Mouse (Mus musculus) embryonic facial prominence, embryonic 12.5 days (tissue): ENCODE measurements around the gene Dtx1. TPM values are rescaled to one million over a fixed set of nuclear protein-coding genes. Genes with fewer than 3 reads are reported as not detected.

Experiments used
- ATAC-seq: fragments of 200-750 bp; cut with Nextera tagmentation; 2 replicates; pipeline ENCODE4 v1.8.0; 2017; ENCODE audit not compliant: insufficient number of reproducible peaks, insufficient read depth, low FRiP score, low TSS enrichment
- H3K27ac ChIP-seq: fragments of 300-500 bp; sonication (generic); 2 replicates; pipeline ENCODE4 v1.5.1; 2016; ENCODE audit warnings: mild to moderate bottlenecking
- H3K27me3 ChIP-seq: fragments of 300-500 bp; sonication (generic); 2 replicates; pipeline ENCODE4 v1.6.1; 2016; ENCODE audit warnings: mild to moderate bottlenecking, moderate library complexity
- H3K36me3 ChIP-seq: fragments of 300-500 bp; sonication (generic); 2 replicates; pipeline ENCODE4 v1.6.1; 2016; ENCODE audit warnings: mild to moderate bottlenecking
- H3K4me1 ChIP-seq: fragments of 300-500 bp; sonication (generic); 2 replicates; pipeline ENCODE4 v1.6.1; 2016
- H3K4me2 ChIP-seq: fragments of 300-500 bp; sonication (generic); replicated peaks from 2 replicates; pipeline ENCODE4 v1.6.1; 2016; ENCODE audit warnings: mild to moderate bottlenecking, moderate library complexity
- H3K4me3 ChIP-seq: fragments of 300-500 bp; sonication (generic); 2 replicates; pipeline ENCODE4 v1.5.1; 2016; ENCODE audit warnings: mild to moderate bottlenecking
- H3K9ac ChIP-seq: fragments of 300-500 bp; sonication (generic); 2 replicates; pipeline ENCODE4 v1.6.1; 2016; ENCODE audit warnings: mild to moderate bottlenecking, moderate library complexity
- H3K9me3 ChIP-seq: fragments of 300-500 bp; sonication (generic); 2 replicates; pipeline ENCODE4 v1.6.1; 2016; ENCODE audit warnings: mild to moderate bottlenecking, moderate library complexity
- WGBS: fragments of 180-500 bp; shearing (Covaris S2); methylation state at CpG from one replicate; pipeline ENCODE4 v1.1.7; 2016; 5-methylcytosine and 5-hydroxymethylcytosine counted together
- polyA plus RNA-seq: library from polyadenylated mRNA; unstranded; fragments of >200 nt; fragmentation: Nextera tagmentation; extraction: Ambion mirVana; gene quantifications from 2 replicates; pipeline ENCODE4 v1.2.1, GENCODE M21; 2016

Dtx1 gene
- polyA plus RNA-seq, 1 experiment from 2014 or later, result 8.9 TPM

- H3K27ac ChIP-seq, result no peak overlapping the region
- no peak for ATAC-seq
- H3K4me3 ChIP-seq, result no peak overlapping the region
- H3K4me2 ChIP-seq, result no peak overlapping the region
- H3K4me1 ChIP-seq, result no peaks in the 10 kb centered on the region
- H3K9ac ChIP-seq, result no peak overlapping the region
- no peaks in the 10 kb centered on the region for H3K36me3 ChIP-seq
- 12% methylated on average over 12 of the region's 12 CpGs for WGBS
- peaks cover 6% of the 10 kb centered on the region for H3K27me3 ChIP-seq
- H3K9me3 ChIP-seq, result no peaks in the 10 kb centered on the region
Observed at GRCm38 (mm10) chr5:120673626-120674025, 38.1 kb downstream of the Dtx1 start.

GRCm38 (mm10) chr5:120671865-120672264 lies 39.9 kb downstream of the Dtx1 start:
- Histone ChIP-seq H3K27me3 (peaks cover 6% of the 10 kb centered on the region), H3K4me2 (no peak overlapping the region), H3K9me3 (no peaks in the 10 kb centered on the region), H3K4me3 (no peak overlapping the region), H3K27ac (no peak overlapping the region), H3K4me1 (no peaks in the 10 kb centered on the region), H3K36me3 (no peaks in the 10 kb centered on the region), H3K9ac (no peak overlapping the region)
- ATAC-seq, result no peak
- 86% methylated on average over 3 of the region's 3 CpGs for WGBS

- WGBS, result 90% methylated on average over 7 of the region's 7 CpGs
- H3K27ac ChIP-seq, result no peak overlapping the region
- H3K27me3 ChIP-seq, result peaks cover 13% of the 10 kb centered on the region
- H3K4me3 ChIP-seq, result no peak overlapping the region
- ATAC-seq, result no peak
- no peaks in the 10 kb centered on the region for H3K9me3 ChIP-seq
- H3K4me2 ChIP-seq, result no peak overlapping the region
- no peaks in the 10 kb centered on the region for H3K36me3 ChIP-seq
- H3K4me1 ChIP-seq, result no peaks in the 10 kb centered on the region
- no peak overlapping the region for H3K9ac ChIP-seq
Observed at GRCm38 (mm10) chr5:120670132-120670531, 41.6 kb downstream of the Dtx1 start.

GRCm38 (mm10) chr5:120668761-120669160 lies 43.0 kb downstream of the Dtx1 start:
- no peak overlapping the region for H3K9ac ChIP-seq
- H3K4me3 ChIP-seq, result no peak overlapping the region
- peaks cover 8% of the 10 kb centered on the region; the same call in 1 of the 2 replicates for H3K27me3 ChIP-seq
- H3K27ac ChIP-seq, result no peak overlapping the region
- no peaks in the 10 kb centered on the region for H3K9me3 ChIP-seq
- WGBS, result 72% methylated on average over 7 of the region's 7 CpGs
- H3K36me3 ChIP-seq, result no peaks in the 10 kb centered on the region
- no peak overlapping the region for H3K4me2 ChIP-seq
- H3K4me1 ChIP-seq, result no peaks in the 10 kb centered on the region
- ATAC-seq, result no peak

- Histone ChIP-seq H3K4me3 (no peak overlapping the region), H3K9me3 (no peaks in the 10 kb centered on the region), H3K27me3 (peaks cover 22% of the 10 kb centered on the region; the same call in 1 of the 2 replicates), H3K36me3 (no peaks in the 10 kb centered on the region), H3K9ac (no peak overlapping the region), H3K27ac (no peak overlapping the region), H3K4me2 (no peak overlapping the region), H3K4me1 (no peaks in the 10 kb centered on the region)
- WGBS, result 70% methylated on average over 2 of the region's 2 CpGs
- ATAC-seq, result no peak
Observed at GRCm38 (mm10) chr5:120664888-120665287, 46.8 kb downstream of the Dtx1 start.

- no peak overlapping the region for H3K27ac ChIP-seq
- H3K4me3 ChIP-seq, result no peak overlapping the region
- H3K9ac ChIP-seq, result no peak overlapping the region
- no peaks in the 10 kb centered on the region for H3K9me3 ChIP-seq
- 63% methylated on average over 5 of the region's 5 CpGs for WGBS
- no peak for ATAC-seq
- no peak overlapping the region for H3K4me2 ChIP-seq
- no peaks in the 10 kb centered on the region for H3K4me1 ChIP-seq
- H3K36me3 ChIP-seq, result no peaks in the 10 kb centered on the region
- 0 out of 2 replicates have a peak, but pooled peaks cover 19% of the 10 kb centered on the region for H3K27me3 ChIP-seq
Observed at GRCm38 (mm10) chr5:120660816-120661215, 50.9 kb downstream of the Dtx1 start.

- Histone ChIP-seq H3K27ac (no peak overlapping the region), H3K9me3 (no peaks in the 10 kb centered on the region), H3K27me3 (peaks cover 24% of the 10 kb centered on the region), H3K9ac (no peak overlapping the region), H3K4me1 (no peaks in the 10 kb centered on the region), H3K4me2 (no peak overlapping the region), H3K4me3 (no peak overlapping the region), H3K36me3 (no peaks in the 10 kb centered on the region)
- ATAC-seq, result no peak
- 85% methylated on average over 12 of the region's 12 CpGs for WGBS
Observed at GRCm38 (mm10) chr5:120656281-120656751, 55.4 kb downstream of the Dtx1 start.

- Histone ChIP-seq H3K27me3 (peaks cover 41% of the 10 kb centered on the region), H3K27ac (no peak overlapping the region), H3K4me2 (no peak overlapping the region), H3K4me1 (peaks cover 3% of the 10 kb centered on the region), H3K36me3 (no peaks in the 10 kb centered on the region), H3K4me3 (no peak overlapping the region), H3K9ac (no peak overlapping the region), H3K9me3 (no peaks in the 10 kb centered on the region)
- no peak for ATAC-seq
- 84% methylated on average over 2 of the region's 2 CpGs for WGBS
Observed at GRCm38 (mm10) chr5:120653873-120654272, 57.9 kb downstream of the Dtx1 start.

GRCm38 (mm10) chr5:120652915-120653701 lies 58.6 kb downstream of the Dtx1 start:
- no peak for ATAC-seq
- WGBS, result 77% methylated on average over 28 of the region's 28 CpGs
- Histone ChIP-seq H3K36me3 (no peaks in the 10 kb centered on the region), H3K4me3 (no peak overlapping the region), H3K9ac (no peak overlapping the region), H3K9me3 (no peaks in the 10 kb centered on the region), H3K27me3 (peaks cover 45% of the 10 kb centered on the region), H3K27ac (no peak overlapping the region), H3K4me1 (peaks cover 9% of the 10 kb centered on the region), H3K4me2 (no peak overlapping the region)

- 49% methylated on average over 5 of the region's 5 CpGs for WGBS
- H3K36me3 ChIP-seq, result no peaks in the 10 kb centered on the region
- peaks cover 60% of the 10 kb centered on the region for H3K27me3 ChIP-seq
- peaks cover 9% of the 10 kb centered on the region for H3K4me1 ChIP-seq
- no peak overlapping the region for H3K9ac ChIP-seq
- H3K4me2 ChIP-seq, result no peak overlapping the region
- no peak overlapping the region for H3K27ac ChIP-seq
- no peaks in the 10 kb centered on the region for H3K9me3 ChIP-seq
- H3K4me3 ChIP-seq, result no peak overlapping the region
- no peak for ATAC-seq
Observed at GRCm38 (mm10) chr5:120651230-120651629, 60.5 kb downstream of the Dtx1 start.

- peaks cover 64% of the 10 kb centered on the region for H3K27me3 ChIP-seq
- ATAC-seq, result no peak
- no peak overlapping the region for H3K27ac ChIP-seq
Observed at GRCm38 (mm10) chr5:120649938-120650337, 61.8 kb downstream of the Dtx1 start.

GRCm38 (mm10) chr5:120649374-120649933 lies 62.3 kb downstream of the Dtx1 start:
- Histone ChIP-seq H3K27ac (no peak overlapping the region), H3K4me1 (peaks cover 9% of the 10 kb centered on the region), H3K4me3 (peak overlapping the region; percentile 26), H3K27me3 (peaks cover 62% of the 10 kb centered on the region), H3K9me3 (no peaks in the 10 kb centered on the region), H3K36me3 (no peaks in the 10 kb centered on the region), H3K4me2 (peak overlapping the region; percentile 45), H3K9ac (no peak overlapping the region)
- ATAC-seq, result no peak
- 6% methylated on average over 21 of the region's 21 CpGs for WGBS

More at GRCm38 (mm10) chr5:120649938-120650337, 61.8 kb downstream of the Dtx1 start:
- Histone ChIP-seq H3K4me2 (no peak overlapping the region), H3K4me3 (no peak overlapping the region), H3K9ac (no peak overlapping the region), H3K36me3 (no peaks in the 10 kb centered on the region), H3K4me1 (peaks cover 9% of the 10 kb centered on the region), H3K9me3 (no peaks in the 10 kb centered on the region)
- 18% methylated on average over 13 of the region's 13 CpGs for WGBS
